Mouse (Mus musculus): Measurements from ENCODE around the gene Kcnk12.

The Kcnk12 gene

GRCm38 (mm10) chr17:87787711-87788110 is 10.1 kb downstream of the Kcnk12 start:
- in situ Hi-C loops (cut with MboI, MseI) = no loop called here

- in situ Hi-C loops (cut with MboI, MseI) = no loop called here
Measured at GRCm38 (mm10) chr17:87785721-87786120, 12.1 kb downstream of the Kcnk12 start.

- in situ Hi-C loops (cut with MboI, MseI) = loop anchor here (5.0 kb wide), 1 partner anchor 162 kb away; no protein-coding TSS in a partner anchor
Measured at GRCm38 (mm10) chr17:87784911-87785310, 12.9 kb downstream of the Kcnk12 start.

- in situ Hi-C loops (cut with MboI, MseI) = loop anchor here (5.0 kb wide), 1 partner anchor 163 kb away; no protein-coding TSS in a partner anchor
Measured at GRCm38 (mm10) chr17:87784141-87784831, 13.5 kb downstream of the Kcnk12 start.

GRCm38 (mm10) chr17:87781244-87781643 is 16.6 kb downstream of the Kcnk12 start:
- in situ Hi-C loops (cut with MboI, MseI) = loop anchor here (5.0 kb wide), 1 partner anchor 166 kb away; no protein-coding TSS in a partner anchor

GRCm38 (mm10) chr17:87780164-87780563 is 17.6 kb downstream of the Kcnk12 start:
- in situ Hi-C loops (cut with MboI, MseI) = loop anchor here (5.0 kb wide), 1 partner anchor 167 kb away; no protein-coding TSS in a partner anchor

GRCm38 (mm10) chr17:87774982-87775381 is 22.8 kb downstream of the Kcnk12 start:
- in situ Hi-C loops (cut with MboI, MseI) = no loop called here

- in situ Hi-C loops (cut with MboI, MseI) = no loop called here
Measured at GRCm38 (mm10) chr17:87773175-87773574, 24.6 kb downstream of the Kcnk12 start.

GRCm38 (mm10) chr17:87770766-87771165 is 27.0 kb downstream of the Kcnk12 start:
- in situ Hi-C loops (cut with MboI, MseI) = no loop called here

- in situ Hi-C loops (cut with MboI, MseI) = loop anchor here (10.0 kb wide), 1 partner anchor 772 kb away; no protein-coding TSS in a partner anchor
Measured at GRCm38 (mm10) chr17:87766888-87767287, 30.9 kb downstream of the Kcnk12 start.

GRCm38 (mm10) chr17:87765031-87765430 is 32.8 kb downstream of the Kcnk12 start:
- in situ Hi-C loops (cut with MboI, MseI) = loop anchor here (10.0 kb wide), 1 partner anchor 770 kb away; no protein-coding TSS in a partner anchor

- in situ Hi-C loops (cut with MboI, MseI) = loop anchor here (10.0 kb wide), 1 partner anchor 768 kb away; no protein-coding TSS in a partner anchor
Measured at GRCm38 (mm10) chr17:87763146-87763545, 34.6 kb downstream of the Kcnk12 start.

- in situ Hi-C loops (cut with MboI, MseI) = loop anchor here (10.0 kb wide), 1 partner anchor 766 kb away; no protein-coding TSS in a partner anchor
Measured at GRCm38 (mm10) chr17:87760315-87760714, 37.5 kb downstream of the Kcnk12 start.

GRCm38 (mm10) chr17:87745926-87746888 is 51.6 kb downstream of the Kcnk12 start:
- in situ Hi-C loops (cut with MboI, MseI) = no loop called here

GRCm38 (mm10) chr17:87744985-87745925 is 52.5 kb downstream of the Kcnk12 start:
- in situ Hi-C loops (cut with MboI, MseI) = no loop called here

GRCm38 (mm10) chr17:87739835-87740234 is 58.0 kb downstream of the Kcnk12 start:
- in situ Hi-C loops (cut with MboI, MseI) = no loop called here

- in situ Hi-C loops (cut with MboI, MseI) = no loop called here
Measured at GRCm38 (mm10) chr17:87737144-87737543, 60.6 kb downstream of the Kcnk12 start.

GRCm38 (mm10) chr17:87734471-87734870 is 63.3 kb downstream of the Kcnk12 start:
- in situ Hi-C loops (cut with MboI, MseI) = no loop called here

- in situ Hi-C loops (cut with MboI, MseI) = no loop called here
Measured at GRCm38 (mm10) chr17:87731962-87732361, 65.8 kb downstream of the Kcnk12 start.

GRCm38 (mm10) chr17:87726489-87727356 is 71.1 kb downstream of the Kcnk12 start:
- in situ Hi-C loops (cut with MboI, MseI) = no loop called here
